Mouse (Mus musculus) MEL (cell line): ENCODE data around the gene Arhgdib. TPM values are rescaled to one million over a fixed set of nuclear protein-coding genes. Genes with fewer than 3 reads are reported as not detected.

Experiments
- DNase-seq: peaks from one replicate; pipeline ENCODE4 v3.0.0; 2011; ENCODE audit warnings: low read depth, low spot score
- H3K27ac ChIP-seq: 2 replicates; pipeline ENCODE4 v1.5.1; 2012; ENCODE audit warnings: low read depth, mild to moderate bottlenecking, control low read depth, low read length, moderate library complexity; ENCODE audit not compliant: control insufficient read depth
- H3K27me3 ChIP-seq, 2 experiments: fragments of 150-350 bp in 1 of 2; sonication (generic) in 1 of 2; 2 replicates each; pipeline ENCODE4 v1.6.1; 2012; ENCODE audit warnings: low read length in 2 of 2, mild to moderate bottlenecking in 2 of 2, improper control_type of control experiment in 1 of 2, moderate library complexity in 1 of 2; ENCODE audit not compliant: insufficient read depth in 2 of 2, control insufficient read depth in 1 of 2
- H3K36me3 ChIP-seq, 2 experiments: 2 replicates each; pipeline ENCODE4 v1.6.1; 2012 to 2014; ENCODE audit warnings: low read length in 2 of 2, improper control_type of control experiment in 1 of 2, inconsistent platforms in 1 of 2, mild to moderate bottlenecking in 1 of 2; ENCODE audit not compliant: insufficient read depth in 2 of 2, control insufficient read depth in 1 of 2
- H3K4me1 ChIP-seq, 2 experiments: fragments of 150-350 bp in 1 of 2; sonication (generic) in 1 of 2; 2 replicates each; pipeline ENCODE4 v1.6.1; 2012; ENCODE audit warnings: low read length in 2 of 2, improper control_type of control experiment in 1 of 2, mild to moderate bottlenecking in 1 of 2; ENCODE audit not compliant: insufficient read depth in 2 of 2, control insufficient read depth in 1 of 2
- H3K4me3 ChIP-seq, 2 experiments: fragments of 150-350 bp in 1 of 2; sonication (generic) in 1 of 2; 2 replicates each; pipeline ENCODE4 v1.5.1; 2012; ENCODE audit warnings: low read depth in 2 of 2, low read length in 2 of 2, mild to moderate bottlenecking in 2 of 2, moderate library complexity in 2 of 2, control low read depth in 1 of 2, improper control_type of control experiment in 1 of 2; ENCODE audit not compliant: control insufficient read depth in 1 of 2, insufficient read depth in 1 of 2
- H3K79me2 ChIP-seq: 2 replicates; pipeline ENCODE4 v1.6.1; 2012; ENCODE audit warnings: mild to moderate bottlenecking, low read length, moderate library complexity; ENCODE audit not compliant: control insufficient read depth, poor library complexity, insufficient read depth
- H3K9ac ChIP-seq: 2 replicates; pipeline ENCODE4 v1.6.1; 2012; ENCODE audit warnings: low read depth, mild to moderate bottlenecking, control low read depth, low read length, moderate library complexity; ENCODE audit not compliant: control insufficient read depth, poor library complexity, severe bottlenecking
- H3K9me3 ChIP-seq: fragments of 150-350 bp; sonication (generic); replicated peaks from 2 replicates; pipeline ENCODE4 v1.6.1; 2012; ENCODE audit warnings: mild to moderate bottlenecking, low read length, improper control_type of control experiment, moderate library complexity; ENCODE audit not compliant: insufficient read depth
- BHLHE40 ChIP-seq: IDR thresholded peaks from 2 replicates; pipeline ENCODE4 v1.6.1; 2012; ENCODE audit warnings: low read depth, mild to moderate bottlenecking, inconsistent platforms, low read length, improper control_type of control experiment, borderline replicate concordance
- CHD1 ChIP-seq: IDR thresholded peaks from 2 replicates; pipeline ENCODE4 v1.6.1; 2012; ENCODE audit warnings: low read depth, mild to moderate bottlenecking, inconsistent platforms, low read length, improper control_type of control experiment
- CHD2 ChIP-seq: IDR thresholded peaks from 2 replicates; pipeline ENCODE4 v1.6.1; 2011; ENCODE audit warnings: low read length, improper control_type of control experiment
- E2F4 ChIP-seq: IDR thresholded peaks from 2 replicates; pipeline ENCODE4 v1.6.1; 2011; ENCODE audit warnings: low read depth, low read length, improper control_type of control experiment, borderline replicate concordance
- GABPA ChIP-seq: IDR thresholded peaks from 2 replicates; pipeline ENCODE4 v1.6.1; 2012; ENCODE audit warnings: low read depth, mild to moderate bottlenecking, inconsistent platforms, low read length, improper control_type of control experiment, moderate library complexity
- JUND ChIP-seq: IDR thresholded peaks from 2 replicates; pipeline ENCODE4 v1.6.1; 2011; ENCODE audit warnings: low read depth, mild to moderate bottlenecking, improper control_type of control experiment, low read length
- KAT2A ChIP-seq: conservative IDR thresholded peaks from 2 replicates; pipeline ENCODE4 v1.6.1; 2012; ENCODE audit warnings: low read depth, low read length, improper control_type of control experiment, inconsistent platforms
- MAFK ChIP-seq: IDR thresholded peaks from 2 replicates; pipeline ENCODE4 v1.6.1; 2011; ENCODE audit warnings: low read depth, mild to moderate bottlenecking, low read length, improper control_type of control experiment, borderline replicate concordance
- MYB ChIP-seq: IDR thresholded peaks from 2 replicates; pipeline ENCODE4 v1.6.1; 2011; ENCODE audit warnings: mild to moderate bottlenecking, low read depth, low read length, improper control_type of control experiment
- NRF1 ChIP-seq: IDR thresholded peaks from 2 replicates; pipeline ENCODE4 v1.6.1; 2014; ENCODE audit warnings: low read depth, mild to moderate bottlenecking, inconsistent platforms, low read length, improper control_type of control experiment, moderate library complexity; ENCODE audit not compliant: poor library complexity, insufficient read depth, severe bottlenecking
- SIN3A ChIP-seq: IDR thresholded peaks from 2 replicates; pipeline ENCODE4 v1.6.1; 2012; ENCODE audit warnings: low read length, improper control_type of control experiment, inconsistent platforms
- TAL1 ChIP-seq: IDR thresholded peaks from 2 replicates; pipeline ENCODE4 v1.6.1; 2012; ENCODE audit warnings: mild to moderate bottlenecking, inconsistent platforms, low read length, moderate library complexity, mixed read lengths
- USF1 ChIP-seq: IDR thresholded peaks from 2 replicates; pipeline ENCODE4 v1.6.1; 2014; ENCODE audit warnings: low read depth, mild to moderate bottlenecking, inconsistent platforms, low read length, improper control_type of control experiment, moderate library complexity
- USF2 ChIP-seq, 2 experiments: IDR thresholded peaks; 2 replicates each; pipeline ENCODE4 v1.6.1; 2011 to 2012; ENCODE audit warnings: improper control_type of control experiment in 2 of 2, low read length in 2 of 2, borderline replicate concordance in 1 of 2, inconsistent platforms in 1 of 2, low read depth in 1 of 2, mild to moderate bottlenecking in 1 of 2; ENCODE audit not compliant: insufficient read depth in 1 of 2
- ZKSCAN1 ChIP-seq: IDR thresholded peaks from 2 replicates; pipeline ENCODE4 v1.6.1; 2012; ENCODE audit warnings: low read depth, mild to moderate bottlenecking, inconsistent platforms, low read length, improper control_type of control experiment, moderate library complexity
- ZMIZ1 ChIP-seq: IDR thresholded peaks from 2 replicates; pipeline ENCODE4 v1.6.1; 2012; ENCODE audit warnings: low read depth, mild to moderate bottlenecking, inconsistent platforms, low read length, improper control_type of control experiment, moderate library complexity
- polyA plus RNA-seq, 2 experiments: library from polyadenylated mRNA; stranded (reverse) in 1 of 2; unstranded in 1 of 2; fragments of >175 nt in 1 of 2; fragments of >200 nt in 1 of 2; gene quantifications; 2 replicates each; pipeline versions ENCODE4 v1.2.1 to v1.2.4; 2012; ENCODE audit warnings: low replicate concordance in 2 of 2, low read depth in 1 of 2; ENCODE audit not compliant: insufficient read length in 2 of 2, insufficient read depth in 1 of 2, missing spikeins in 1 of 2
- total RNA-seq: library from RNA; depleted of rRNA; stranded (reverse); fragments of 300-350 nt; gene quantifications from 2 replicates; pipeline ENCODE4 v1.2.3, GENCODE M21; 2012

Gene Arhgdib
- total and polyA plus RNA-seq, 3 experiments, result 102 to 408 (median 346) TPM

GRCm38 (mm10) chr6:136881678-136882077 lies 60.0 kb downstream of the Arhgdib start:
- H3K4me1 ChIP-seq, result no peaks in the 10 kb centered on the region
- H3K27ac ChIP-seq, result no peak overlapping the region
- H3K9me3 ChIP-seq, result no peaks in the 10 kb centered on the region
- H3K9ac ChIP-seq, result no peak overlapping the region
- no peak for DNase-seq
- TF ChIP-seq BHLHE40 (no peak), NRF1 (no peak), CHD1 (no peak), JUND (no peak), ZKSCAN1 (no peak), CHD2 (no peak), SIN3A (no peak), MYB (no peak), USF1 (no peak), TAL1 (no peak), GABPA (no peak), KAT2A (no peak), MAFK (no peak), E2F4 (no peak)
- TF ChIP-seq, all 39 proteins: peak for 0
- H3K27me3 ChIP-seq, result no peaks in the 10 kb centered on the region; a peak in 1 of 4 replicates
- H3K4me3 ChIP-seq, result no peak overlapping the region
- H3K79me2 ChIP-seq, result no peaks in the 10 kb centered on the region
- no peaks in the 10 kb centered on the region for H3K36me3 ChIP-seq

- TF ChIP-seq MYB (no peak), ZMIZ1 (no peak), E2F4 (no peak), USF2 (IDR thresholded peaks at IDR 0.05; ENCODE audit: borderline replicate concordance in 1 of 2, insufficient read depth in 1 of 2, low read depth in 1 of 2, low read length in 2 of 2) (no peak), NRF1 (no peak)
- no peak within 1 kb of the TSS for H3K9ac ChIP-seq
- H3K4me3 ChIP-seq, result no peak within 1 kb of the TSS
- H3K4me1 ChIP-seq, result no peaks in the 10 kb centered on the region
- no peaks in the 10 kb centered on the region for H3K36me3 ChIP-seq
- no peak within 1 kb of the TSS for H3K27ac ChIP-seq
- DNase-seq, result no peak
- no peaks in the 10 kb centered on the region for H3K9me3 ChIP-seq
- peaks cover 0 to 8% of the 10 kb centered on the region in 2 experiments; a peak in 3 of 4 replicates for H3K27me3 ChIP-seq
- H3K79me2 ChIP-seq, result no peaks in the 10 kb centered on the region
Observed at GRCm38 (mm10) chr6:136875670-136876069, 66.0 kb downstream of the Arhgdib start, which contains the start of gene Mgp. Gene Mgp (minus strand): TSS chr6:136875823.
